In the genomic region with DNA sequence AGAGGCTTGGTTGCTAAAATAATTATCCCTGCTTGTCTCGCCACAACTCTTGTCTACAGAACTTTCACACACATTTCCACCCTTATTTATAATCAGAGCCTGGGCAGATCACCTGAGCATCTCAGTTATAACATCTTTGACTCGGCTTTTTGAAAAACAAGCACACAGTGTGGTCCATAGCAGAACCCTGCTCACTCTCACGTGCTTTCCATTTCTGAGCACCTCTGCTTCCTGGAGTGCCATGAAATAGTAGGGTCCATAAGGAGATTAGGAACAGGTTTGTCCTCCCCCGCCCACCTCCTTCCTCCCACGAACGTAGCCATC, we compare ENCODE assay signal across 9 mouse cellular contexts. TPM values are rescaled to one million over a fixed set of nuclear protein-coding genes. Genes with fewer than 3 reads are reported as not detected.
DNase-seq lines count a peak whose midpoint lies in the region; ATAC-seq and TF ChIP-seq lines count a peak whose summit lies in the region.
"Had no signal": no experiment of that assay in that cellular context is flagged by ENCODE, and none has a peak within 500 bp of the region (broad histone marks: within the 10 kb centered on the region; RNA-seq: fewer than 3 reads in every experiment).

No protein-coding gene starts in this region.

- H3K4me2 ChIP-seq in heart, embryonic 11.5 days: peak overlapping the region; percentile 99
- peak overlapping the region; percentile 83 for H3K4me2 ChIP-seq in liver, embryonic 12.5 days

- 0 out of 2 replicates have a peak, but pooled peaks cover 2% of the 10 kb centered on the region for H3K9me3 ChIP-seq in heart, embryonic 11.5 days (replicated peaks; ENCODE audit: control insufficient read depth, low read length)
- H3K9me3 ChIP-seq in liver, embryonic 12.5 days (replicated peaks): peaks cover 6% of the 10 kb centered on the region; the same call in 1 of the 2 replicates

- no peak for DNase-seq in heart, adult 9 months (ENCODE audit: low spot score in 2 of 2)
- DNase-seq in thymus, adult 2 months: no peak
- DNase-seq in thymus, postnatal 10 days (ENCODE audit: low spot score in 2 of 2): no peak
- no peak for DNase-seq in thymus, postnatal 0 days (ENCODE audit: low spot score)
- DNase-seq in T-cell, adult 2 months (ENCODE audit: low spot score): no peak
- no peak for DNase-seq in adrenal gland, adult (ENCODE audit: inconsistent age in 2 of 2, low spot score in 1 of 2)

- H3K27ac ChIP-seq in heart, embryonic 11.5 days (ENCODE audit: low read depth, low read length): no peak overlapping the region
- no peak overlapping the region for H3K27ac ChIP-seq in thymus, adult 2 months (ENCODE audit: control insufficient read depth, insufficient read depth, low read length)
- no peak overlapping the region for H3K27ac ChIP-seq in liver, embryonic 12.5 days

- WGBS in heart, embryonic 11.5 days (ENCODE audit: insufficient replicate concordance): 15% methylated on average over 6 of the region's 6 CpGs
- 36% methylated on average over 6 of the region's 6 CpGs for WGBS in thymus, adult 2 months
- 20% methylated on average over 6 of the region's 6 CpGs for whole genome bisulfite sequencing in liver, embryonic 12.5 days (ENCODE audit: insufficient replicate concordance)

- no peaks in the 10 kb centered on the region for H3K36me3 ChIP-seq in heart, embryonic 11.5 days (ENCODE audit: control insufficient read depth, insufficient read depth, low read length)
- no peaks in the 10 kb centered on the region for H3K36me3 ChIP-seq in thymus, adult 2 months (ENCODE audit: control insufficient read depth, insufficient read depth, low read length)
- no peaks in the 10 kb centered on the region for H3K36me3 ChIP-seq in liver, embryonic 12.5 days

- H3K4me1 ChIP-seq in heart, embryonic 11.5 days (ENCODE audit: control insufficient read depth, insufficient read depth, low read length): no peaks in the 10 kb centered on the region
- H3K4me1 ChIP-seq in thymus, adult 2 months (replicated peaks; ENCODE audit: control insufficient read depth, insufficient read depth, low read length): peaks cover 4% of the 10 kb centered on the region
- peaks cover 13% of the 10 kb centered on the region; the same call in 1 of the 2 replicates for H3K4me1 ChIP-seq in liver, embryonic 12.5 days

- H3K27me3 ChIP-seq in heart, embryonic 11.5 days (ENCODE audit: control insufficient read depth, insufficient read depth, low read length): peaks cover 32% of the 10 kb centered on the region
- no peaks in the 10 kb centered on the region for H3K27me3 ChIP-seq in thymus, adult 2 months (ENCODE audit: control insufficient read depth, insufficient read depth, low read length)
- peaks cover 44% of the 10 kb centered on the region for H3K27me3 ChIP-seq in liver, embryonic 12.5 days (replicated peaks)
- H3K27me3 ChIP-seq: CH12.LX had no signal

- no peak for TF ChIP-seq POLR2A in thymus, adult 2 months (IDR thresholded peaks at IDR 0.05; ENCODE audit: control insufficient read depth, extremely low read depth, insufficient read depth, low read length, poor library complexity)

- ATAC-seq in heart, embryonic 11.5 days (replicated peaks; ENCODE audit: insufficient number of reproducible peaks, low FRiP score, low TSS enrichment): no peak
- no peak for ATAC-seq in liver, embryonic 12.5 days

- H3K9ac ChIP-seq in heart, embryonic 11.5 days (ENCODE audit: low read depth, low read length): peak overlapping the region; percentile 69
- H3K9ac ChIP-seq in liver, embryonic 12.5 days: no peak overlapping the region

- TF ChIP-seq CTCF in thymus, adult 2 months (IDR thresholded peaks at IDR 0.05; ENCODE audit: borderline replicate concordance, control insufficient read depth, extremely low read depth, insufficient read depth, low read length, poor library complexity): no peak

- peak overlapping the region; percentile 66 for H3K4me3 ChIP-seq in heart, embryonic 11.5 days (ENCODE audit: low read depth, low read length)
- peak overlapping the region; percentile 62 for H3K4me3 ChIP-seq in thymus, adult 2 months (ENCODE audit: control insufficient read depth, insufficient read depth, low read length)
- H3K4me3 ChIP-seq in liver, embryonic 12.5 days: peak overlapping the region; percentile 54; the same call in 1 of the 2 replicates

RNA-seq across cellular contexts. Expression of a gene that starts 1.4 kb away (rescaled TPM):
- not detected in 2 replicates for polyA plus RNA-seq in heart, embryonic 11.5 days (2014; fragmentation: Nextera tagmentation; extraction: Ambion mirVana)
- polyA plus RNA-seq in thymus, adult 2 months (2012; rRNA removed): 8.8 and 9.9 TPM in 2 replicates
- polyA plus RNA-seq in liver, embryonic 12.5 days (2016; fragmentation: Nextera tagmentation; extraction: Ambion mirVana): not detected in 2 replicates
- polyA plus RNA-seq in thymus, postnatal 0 days (2015; fragmentation: Nextera tagmentation; extraction: Ambion mirVana): 2.9 and 3.6 TPM in 2 replicates

RNA-seq across cellular contexts. Expression of a gene that starts 15.3 kb away (rescaled TPM):
- 19.9 and 20.4 TPM in 2 replicates for polyA plus RNA-seq in heart, embryonic 11.5 days (2014; fragmentation: Nextera tagmentation; extraction: Ambion mirVana)
- polyA plus RNA-seq in thymus, adult 2 months (2012; rRNA removed): 13.4 TPM in 2 replicates
- 14.1 and 15.6 TPM in 2 replicates for polyA plus RNA-seq in liver, embryonic 12.5 days (2016; fragmentation: Nextera tagmentation; extraction: Ambion mirVana)
- 16.5 and 16.9 TPM in 2 replicates for polyA plus RNA-seq in thymus, postnatal 0 days (2015; fragmentation: Nextera tagmentation; extraction: Ambion mirVana)
